Mouse (Mus musculus): ENCODE data around the gene Ifnlr1. TPM values are rescaled to one million over a fixed set of nuclear protein-coding genes. Genes with fewer than 3 reads are reported as not detected.

Ifnlr1 gene
- polyA plus RNA-seq, 1 experiment from 2014 or later, result 0.65 TPM

DNA sequence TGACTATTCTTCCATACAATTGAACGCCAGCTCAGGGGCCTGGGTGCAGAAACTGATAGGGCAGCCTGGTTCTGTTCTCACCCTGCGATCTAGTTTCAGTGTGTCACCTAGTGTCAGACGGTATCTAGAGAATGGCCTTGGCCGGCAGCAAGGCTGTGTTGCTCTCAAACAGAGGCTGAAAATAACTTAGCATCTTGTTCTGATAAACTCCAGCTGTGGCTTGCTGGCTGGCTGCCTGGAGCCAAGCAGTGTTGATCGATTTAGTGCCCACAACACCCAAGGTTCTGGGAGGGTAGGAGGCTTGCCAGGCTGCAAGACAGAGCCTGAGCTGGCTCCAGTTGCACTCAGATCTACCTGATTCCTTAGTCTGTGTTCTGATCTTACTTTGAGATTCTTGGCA is 27.6 kb upstream of the Ifnlr1 start:
- ATAC-seq (ENCODE audit: insufficient number of reproducible peaks, insufficient read depth, low FRiP score, low read depth), result peak; percentile 42
- Histone ChIP-seq H3K4me3 (ENCODE audit: control insufficient read depth in 1 of 2, insufficient read depth in 1 of 2, low read depth in 1 of 2, low read length in 2 of 2) (no peak overlapping the region), H3K9ac (ENCODE audit: low read length) (no peak overlapping the region), H3K27me3 (ENCODE audit: control insufficient read depth, insufficient read depth, low read length) (no peaks in the 10 kb centered on the region), H3K27ac (replicated peaks in 1 of 2; ENCODE audit: control insufficient read depth in 1 of 2, insufficient read depth in 1 of 2, low read depth in 2 of 2, low read length in 2 of 2) (peak overlapping the region; percentile 79 to 92), H3K9me3 (ENCODE audit: control insufficient read depth, low read length) (no peaks in the 10 kb centered on the region), H3K4me1 (ENCODE audit: control insufficient read depth in 2 of 2, insufficient read depth in 2 of 2, low read length in 2 of 2) (peaks cover 61 to 65% of the 10 kb centered on the region in 2 experiments), H3K4me2 (ENCODE audit: low read length) (peak overlapping the region; percentile 34), H3K36me3 (ENCODE audit: control insufficient read depth, insufficient read depth, low read length) (no peaks in the 10 kb centered on the region)
- 8% methylated on average over 5 of the region's 5 CpGs for WGBS

DNA sequence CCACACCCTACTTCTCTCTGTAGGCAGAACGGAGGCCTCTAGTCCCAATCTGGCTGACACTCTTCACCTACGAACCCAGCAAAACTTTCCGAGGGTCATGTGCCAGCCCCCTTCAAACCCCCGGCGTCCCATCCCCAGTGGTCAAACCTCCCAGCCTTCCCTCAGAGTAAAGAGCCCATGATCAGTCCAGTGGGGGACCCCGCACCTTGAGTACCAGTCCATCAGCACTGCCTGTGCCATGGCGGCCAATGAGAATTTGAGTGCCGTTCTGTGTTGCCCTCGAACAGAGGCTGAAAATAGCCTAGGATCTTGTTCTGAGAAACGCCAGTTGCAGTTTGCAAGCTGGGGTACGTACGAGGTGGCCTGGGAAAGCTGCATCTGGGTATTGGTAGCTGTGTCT is 27.2 kb upstream of the Ifnlr1 start:
- peaks cover 57 to 61% of the 10 kb centered on the region in 2 experiments for H3K4me1 ChIP-seq (ENCODE audit: control insufficient read depth in 2 of 2, insufficient read depth in 2 of 2, low read length in 2 of 2)
- no peaks in the 10 kb centered on the region for H3K27me3 ChIP-seq (ENCODE audit: control insufficient read depth, insufficient read depth, low read length)
- ATAC-seq (ENCODE audit: insufficient number of reproducible peaks, insufficient read depth, low FRiP score, low read depth), result no peak
- H3K27ac ChIP-seq (replicated peaks in 1 of 2; ENCODE audit: control insufficient read depth in 1 of 2, insufficient read depth in 1 of 2, low read depth in 2 of 2, low read length in 2 of 2), result peak overlapping the region; percentile 79 to 92
- H3K36me3 ChIP-seq (ENCODE audit: control insufficient read depth, insufficient read depth, low read length), result no peaks in the 10 kb centered on the region
- H3K4me3 ChIP-seq (ENCODE audit: control insufficient read depth in 1 of 2, insufficient read depth in 1 of 2, low read depth in 1 of 2, low read length in 2 of 2), result no peak overlapping the region
- H3K4me2 ChIP-seq (ENCODE audit: low read length), result peak overlapping the region; percentile 34
- H3K9me3 ChIP-seq (ENCODE audit: control insufficient read depth, low read length), result no peaks in the 10 kb centered on the region
- WGBS, result 34% methylated on average over 12 of the region's 12 CpGs
- H3K9ac ChIP-seq (ENCODE audit: low read length), result no peak overlapping the region

DNA sequence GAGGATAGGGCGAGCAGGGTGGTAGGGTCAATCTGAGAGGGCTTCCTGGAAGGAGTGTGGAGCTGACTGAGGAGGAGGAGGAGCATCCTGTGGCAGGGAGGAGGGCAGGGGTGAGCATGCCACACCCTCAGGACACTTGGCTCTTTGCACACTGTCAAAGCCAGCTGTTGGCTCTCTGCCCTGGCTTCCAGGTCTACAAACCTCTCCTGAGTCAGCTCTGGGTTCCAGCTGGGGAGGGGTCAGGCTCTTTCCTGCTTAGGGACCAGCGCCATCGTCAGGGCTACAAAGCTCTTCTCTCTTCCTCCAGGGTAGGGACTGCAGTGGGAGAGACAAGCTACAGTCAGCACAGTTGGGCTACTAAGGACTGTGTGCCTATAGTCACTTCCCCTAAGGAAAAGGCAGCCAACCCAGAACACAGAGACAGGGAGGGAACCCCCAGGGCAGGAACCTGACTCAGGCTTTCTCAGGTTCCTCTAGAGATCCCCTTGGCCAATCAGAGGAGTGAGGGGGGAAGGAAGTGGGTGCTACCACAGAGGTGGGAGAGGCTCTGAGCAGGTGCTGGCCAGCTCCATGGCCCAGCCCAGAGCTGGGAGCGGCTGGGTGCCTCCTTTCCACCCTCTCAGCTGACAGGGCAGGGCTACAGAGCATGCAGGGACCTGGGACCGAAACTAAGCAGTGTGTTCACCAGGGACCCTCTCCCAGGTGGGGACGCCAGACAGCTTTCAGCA is 24.8 kb upstream of the Ifnlr1 start:
- Histone ChIP-seq H3K27me3 (ENCODE audit: control insufficient read depth, insufficient read depth, low read length) (no peaks in the 10 kb centered on the region), H3K9me3 (ENCODE audit: control insufficient read depth, low read length) (no peaks in the 10 kb centered on the region), H3K9ac (ENCODE audit: low read length) (no peak overlapping the region), H3K4me3 (ENCODE audit: control insufficient read depth in 1 of 2, insufficient read depth in 1 of 2, low read depth in 1 of 2, low read length in 2 of 2) (no peak overlapping the region), H3K4me1 (ENCODE audit: control insufficient read depth in 2 of 2, insufficient read depth in 2 of 2, low read length in 2 of 2) (peaks cover 36 to 41% of the 10 kb centered on the region in 2 experiments), H3K27ac (replicated peaks in 1 of 2; ENCODE audit: control insufficient read depth in 1 of 2, insufficient read depth in 1 of 2, low read depth in 2 of 2, low read length in 2 of 2) (no peak overlapping the region; a peak in 1 of 4 replicates), H3K36me3 (ENCODE audit: control insufficient read depth, insufficient read depth, low read length) (no peaks in the 10 kb centered on the region), H3K4me2 (ENCODE audit: low read length) (no peak overlapping the region)
- 55% methylated on average over 6 of the region's 6 CpGs for WGBS
- ATAC-seq (ENCODE audit: insufficient number of reproducible peaks, insufficient read depth, low FRiP score, low read depth), result no peak

GRCm38 (mm10) chr4:135661994-135662393 is 24.1 kb upstream of the Ifnlr1 start:
- peaks cover 31 to 33% of the 10 kb centered on the region in 2 experiments for H3K4me1 ChIP-seq (ENCODE audit: control insufficient read depth in 2 of 2, insufficient read depth in 2 of 2, low read length in 2 of 2)
- H3K9me3 ChIP-seq (ENCODE audit: control insufficient read depth, low read length), result no peaks in the 10 kb centered on the region
- WGBS, result 75% methylated on average over 6 of the region's 6 CpGs
- H3K27me3 ChIP-seq (ENCODE audit: control insufficient read depth, insufficient read depth, low read length), result no peaks in the 10 kb centered on the region
- no peak overlapping the region for H3K4me2 ChIP-seq (ENCODE audit: low read length)
- no peak overlapping the region for H3K4me3 ChIP-seq (ENCODE audit: control insufficient read depth in 1 of 2, insufficient read depth in 1 of 2, low read depth in 1 of 2, low read length in 2 of 2)
- H3K36me3 ChIP-seq (ENCODE audit: control insufficient read depth, insufficient read depth, low read length), result no peaks in the 10 kb centered on the region
- no peak overlapping the region for H3K9ac ChIP-seq (ENCODE audit: low read length)
- no peak overlapping the region; a peak in 1 of 4 replicates for H3K27ac ChIP-seq (replicated peaks in 1 of 2; ENCODE audit: control insufficient read depth in 1 of 2, insufficient read depth in 1 of 2, low read depth in 2 of 2, low read length in 2 of 2)
- ATAC-seq (ENCODE audit: insufficient number of reproducible peaks, insufficient read depth, low FRiP score, low read depth), result no peak

- Histone ChIP-seq H3K9ac (ENCODE audit: low read length) (no peak overlapping the region), H3K4me3 (ENCODE audit: control insufficient read depth in 1 of 2, insufficient read depth in 1 of 2, low read depth in 1 of 2, low read length in 2 of 2) (no peak overlapping the region), H3K4me2 (ENCODE audit: low read length) (no peak overlapping the region), H3K9me3 (ENCODE audit: control insufficient read depth, low read length) (no peaks in the 10 kb centered on the region), H3K27me3 (ENCODE audit: control insufficient read depth, insufficient read depth, low read length) (no peaks in the 10 kb centered on the region), H3K36me3 (ENCODE audit: control insufficient read depth, insufficient read depth, low read length) (no peaks in the 10 kb centered on the region), H3K4me1 (ENCODE audit: control insufficient read depth in 2 of 2, insufficient read depth in 2 of 2, low read length in 2 of 2) (peaks cover 7 to 8% of the 10 kb centered on the region in 2 experiments), H3K27ac (replicated peaks in 1 of 2; ENCODE audit: control insufficient read depth in 1 of 2, insufficient read depth in 1 of 2, low read depth in 2 of 2, low read length in 2 of 2) (no peak overlapping the region)
- 77% methylated on average over 6 of the region's 6 CpGs for WGBS
- ATAC-seq (ENCODE audit: insufficient number of reproducible peaks, insufficient read depth, low FRiP score, low read depth), result no peak
These were observed 21.4 kb upstream of the Ifnlr1 start for GRCm38 (mm10) chr4:135664656-135665055.

DNA sequence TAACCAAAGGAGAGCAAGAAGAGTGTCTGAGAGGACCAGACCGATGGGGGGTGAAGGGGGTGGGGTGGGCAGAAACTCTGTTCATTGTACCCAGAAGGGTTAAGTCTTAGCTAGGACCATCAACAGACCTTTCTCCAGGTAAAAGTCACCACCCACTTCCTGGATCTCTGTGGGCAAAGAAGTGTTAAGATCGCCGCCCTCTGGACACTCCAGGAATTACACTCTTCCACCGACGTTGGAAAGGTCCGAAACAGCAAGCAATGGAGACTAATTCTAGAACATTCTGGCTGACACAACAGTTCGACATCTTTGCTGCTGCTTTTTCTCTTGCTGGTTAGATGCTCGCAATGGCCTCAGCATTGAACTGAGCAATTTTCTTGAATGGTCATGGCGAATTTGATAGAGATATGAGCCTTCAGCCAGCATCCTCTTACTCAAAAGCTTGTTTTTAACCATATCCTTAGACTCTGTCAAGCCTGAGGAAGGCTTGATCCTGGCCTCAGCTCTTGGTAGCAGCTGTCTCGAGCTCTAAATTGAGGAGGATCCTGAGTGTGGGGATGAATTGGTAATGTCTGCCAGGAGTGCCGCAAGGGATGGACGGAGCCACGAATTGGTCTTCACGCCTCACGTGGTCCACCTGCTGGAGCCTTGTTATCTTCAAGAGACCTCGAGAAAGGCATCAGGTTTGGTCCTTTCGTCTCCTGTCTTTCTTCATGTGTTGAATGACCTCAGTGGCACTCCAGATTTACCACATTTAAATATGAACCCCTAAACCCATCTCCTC is 19.7 kb upstream of the Ifnlr1 start:
- no peaks in the 10 kb centered on the region for H3K36me3 ChIP-seq (ENCODE audit: control insufficient read depth, insufficient read depth, low read length)
- no peaks in the 10 kb centered on the region for H3K9me3 ChIP-seq (ENCODE audit: control insufficient read depth, low read length)
- H3K27me3 ChIP-seq (ENCODE audit: control insufficient read depth, insufficient read depth, low read length), result no peaks in the 10 kb centered on the region
- 51% methylated on average over 17 of the region's 17 CpGs for WGBS
- no peak overlapping the region for H3K4me2 ChIP-seq (ENCODE audit: low read length)
- H3K27ac ChIP-seq (replicated peaks in 1 of 2; ENCODE audit: control insufficient read depth in 1 of 2, insufficient read depth in 1 of 2, low read depth in 2 of 2, low read length in 2 of 2), result no peak overlapping the region
- H3K9ac ChIP-seq (ENCODE audit: low read length), result no peak overlapping the region
- no peak for ATAC-seq (ENCODE audit: insufficient number of reproducible peaks, insufficient read depth, low FRiP score, low read depth)
- no peak overlapping the region for H3K4me3 ChIP-seq (ENCODE audit: control insufficient read depth in 1 of 2, insufficient read depth in 1 of 2, low read depth in 1 of 2, low read length in 2 of 2)
- H3K4me1 ChIP-seq (ENCODE audit: control insufficient read depth in 2 of 2, insufficient read depth in 2 of 2, low read length in 2 of 2), result peaks cover 0 to 3% of the 10 kb centered on the region in 2 experiments; a peak in 3 of 4 replicates

DNA sequence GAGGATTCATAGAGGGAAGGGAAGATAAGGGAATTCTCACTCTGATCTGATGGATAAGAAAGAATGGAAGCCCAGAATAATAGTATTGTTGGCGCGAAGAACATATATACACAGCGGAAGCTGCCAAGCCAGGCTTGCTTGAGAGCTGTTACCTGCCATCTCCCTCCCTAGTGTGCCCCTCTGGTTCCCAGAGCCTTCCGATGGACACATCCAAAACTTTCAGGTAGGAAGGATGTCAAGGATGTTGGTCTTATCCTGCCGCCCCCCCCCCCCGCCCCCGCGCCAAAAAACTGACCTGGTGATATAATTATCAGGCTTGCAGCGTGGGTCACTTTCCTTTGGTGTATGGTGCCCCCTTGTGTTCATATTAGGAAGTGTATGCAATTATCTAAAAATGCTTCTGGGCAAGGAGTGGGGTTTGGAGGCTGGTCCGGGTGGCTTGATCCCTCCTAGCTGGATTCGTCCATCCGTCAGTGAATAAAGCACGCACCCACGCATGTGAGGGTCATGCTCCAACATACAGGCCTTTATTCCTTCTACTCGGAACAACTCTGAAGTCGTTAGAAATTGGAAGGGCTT is 18.7 kb upstream of the Ifnlr1 start:
- no peak overlapping the region for H3K4me3 ChIP-seq (ENCODE audit: control insufficient read depth in 1 of 2, insufficient read depth in 1 of 2, low read depth in 1 of 2, low read length in 2 of 2)
- no peaks in the 10 kb centered on the region for H3K36me3 ChIP-seq (ENCODE audit: control insufficient read depth, insufficient read depth, low read length)
- no peaks in the 10 kb centered on the region for H3K27me3 ChIP-seq (ENCODE audit: control insufficient read depth, insufficient read depth, low read length)
- no peak for ATAC-seq (ENCODE audit: insufficient number of reproducible peaks, insufficient read depth, low FRiP score, low read depth)
- no peaks in the 10 kb centered on the region for H3K9me3 ChIP-seq (ENCODE audit: control insufficient read depth, low read length)
- H3K27ac ChIP-seq (replicated peaks in 1 of 2; ENCODE audit: control insufficient read depth in 1 of 2, insufficient read depth in 1 of 2, low read depth in 2 of 2, low read length in 2 of 2), result no peak overlapping the region
- no peak overlapping the region for H3K9ac ChIP-seq (ENCODE audit: low read length)
- WGBS, result 10% methylated on average over 16 of the region's 16 CpGs
- 0 out of 2 replicates have a peak overlapping the region, but pooled peaks have one; percentile 15 for H3K4me2 ChIP-seq (ENCODE audit: low read length)
- H3K4me1 ChIP-seq (ENCODE audit: control insufficient read depth in 2 of 2, insufficient read depth in 2 of 2, low read length in 2 of 2), result no peaks in the 10 kb centered on the region; a peak in 2 of 4 replicates

Data from heart, embryonic 14.5 days (tissue).